Mouse (Mus musculus) bone marrow, adult 2 months (tissue): ENCODE data around the gene Dpf2.

Source experiments
- CTCF ChIP-seq: fragments of 200-500 bp; IDR thresholded peaks from 2 replicates; pipeline ENCODE4 v1.5.1; 2011; ENCODE audit warnings: low read length, control low read depth; ENCODE audit not compliant: control insufficient read depth, insufficient read depth
- POLR2A ChIP-seq: fragments of 200-500 bp; IDR thresholded peaks from 2 replicates; pipeline ENCODE4 v1.6.1; 2011; ENCODE audit warnings: low read depth, mild to moderate bottlenecking, control low read depth, low read length, borderline replicate concordance; ENCODE audit not compliant: control insufficient read depth

DNA sequence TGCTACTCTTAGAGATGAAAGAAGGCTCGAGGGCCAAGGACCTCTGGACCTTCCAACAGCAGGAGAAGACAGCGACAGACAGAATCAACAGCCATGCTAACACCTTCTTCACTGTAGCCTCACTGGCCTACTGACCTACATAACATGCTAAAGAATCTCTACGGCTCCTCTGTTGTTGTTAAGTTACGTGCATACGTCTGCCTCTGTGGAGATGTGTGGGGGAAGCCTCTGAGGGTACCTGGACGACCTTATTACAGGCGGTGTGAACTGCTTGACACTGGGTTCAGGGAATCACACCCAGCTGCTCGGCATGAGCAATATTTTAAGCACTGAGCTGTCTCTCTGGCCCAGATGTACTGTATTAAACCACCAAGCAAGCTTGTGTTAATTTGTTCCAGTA, 14.7 kb upstream of the Dpf2 start:
- TF ChIP-seq POLR2A (no peak), CTCF (no peak)
